Mouse (Mus musculus) neutrophil, adult 5-6 weeks (primary cell): Measurements from ENCODE around the gene BC004004. TPM values are rescaled to one million over a fixed set of nuclear protein-coding genes. Genes with fewer than 3 reads are reported as not detected.

ENCODE experiments used
- ATAC-seq: fragments of 151-379, 151-347 bp; 2 replicates; pipeline ENCODE4 v1.8.0; 2017; ENCODE audit warnings: mild to moderate bottlenecking, moderate TSS enrichment; ENCODE audit not compliant: insufficient number of reproducible peaks, poor library complexity, low FRiP score, severe bottlenecking; ENCODE audit errors: extremely low read depth
- total RNA-seq: library from RNA; stranded (forward); fragments of 200-1000 nt; gene quantifications from 2 replicates; pipeline ENCODE4 v1.2.3, GENCODE M21; 2017

BC004004 gene
- total RNA-seq, 1 experiment from 2014 or later, result 65.4 TPM

DNA sequence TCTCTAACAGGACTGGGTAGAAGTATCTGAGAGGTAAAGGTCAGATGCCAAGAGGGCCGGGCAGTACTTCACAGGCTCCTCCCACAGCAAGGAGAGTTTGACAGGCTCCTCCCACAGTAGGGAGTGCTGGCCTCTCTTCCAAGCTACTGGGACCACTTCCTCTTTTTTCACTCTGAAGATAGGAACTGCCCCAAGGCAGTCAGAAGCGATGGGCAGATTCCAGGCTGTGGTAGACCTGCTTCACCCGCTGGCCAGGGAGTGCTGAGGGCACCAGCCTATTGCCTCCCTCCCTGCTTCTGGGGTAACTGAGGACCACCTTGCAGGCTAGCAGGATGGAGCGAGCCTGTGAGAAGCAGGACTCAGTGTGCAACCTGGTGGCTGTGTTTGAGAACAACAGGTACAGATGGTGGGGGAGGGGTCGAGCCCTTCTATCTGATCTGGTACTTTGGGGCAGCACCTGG lies 92.2 kb downstream of the BC004004 start, which contains the start of gene Fgd2:
Fgd2 (plus strand) TSS at position 154 of the 461 bp plus-strand sequence.
- ATAC-seq, result peak; percentile 59

DNA sequence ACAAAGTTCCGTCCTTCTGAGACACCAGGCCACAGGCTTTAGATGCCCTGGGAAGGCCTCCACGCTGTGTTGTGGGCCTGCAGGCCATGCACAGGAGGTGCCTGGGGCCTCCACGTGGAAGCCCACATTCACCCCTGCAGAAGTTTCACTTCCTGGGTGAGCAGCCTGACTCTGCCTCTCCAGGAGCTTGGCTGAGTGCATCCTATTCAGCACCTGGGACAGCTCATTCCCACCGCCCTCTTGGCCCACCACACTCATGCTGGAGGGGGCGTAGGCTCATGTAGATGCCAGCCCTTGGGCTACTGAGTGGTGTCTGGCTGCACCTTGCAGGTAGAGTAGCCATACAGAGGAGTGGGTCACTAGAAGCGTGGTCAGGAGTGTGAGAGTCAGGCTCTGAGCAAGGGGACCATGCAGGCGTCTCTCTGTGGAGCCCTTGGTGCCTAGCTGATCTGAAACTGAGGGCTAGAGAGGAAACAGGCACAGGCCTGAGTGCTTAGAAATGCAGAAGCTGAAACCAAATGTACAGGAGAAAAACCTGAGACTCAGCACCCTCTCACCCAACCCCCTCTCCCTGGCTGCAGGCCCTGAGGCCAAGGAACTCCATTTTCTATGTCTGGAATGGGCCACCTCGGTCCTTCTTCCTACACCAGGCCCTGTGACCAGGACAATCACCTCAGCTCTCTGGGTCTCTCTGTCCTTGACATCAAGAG lies 93.5 kb downstream of the BC004004 start:
- peak; percentile 43 for ATAC-seq

DNA sequence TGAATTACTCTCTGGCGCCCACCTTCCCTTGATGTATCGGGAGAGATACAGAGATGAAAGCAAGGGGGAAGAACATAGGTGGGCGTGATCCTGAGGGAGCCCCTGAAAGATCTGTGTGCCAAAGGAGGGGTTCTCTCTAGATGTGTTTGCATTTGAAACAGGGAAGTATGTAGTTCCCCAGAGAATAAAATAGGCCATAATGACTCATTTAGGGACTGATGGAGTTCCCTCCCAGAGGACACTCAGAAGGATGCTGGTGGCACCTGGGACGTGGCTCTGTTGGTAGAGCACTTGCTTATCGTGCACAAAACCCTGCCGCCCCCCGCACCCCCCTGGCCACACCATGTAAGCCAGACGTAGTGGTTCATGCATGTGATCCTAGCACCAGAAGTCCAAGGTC lies 94.5 kb downstream of the BC004004 start:
- 0 out of 2 replicates have a peak, but pooled peaks have one; percentile 18 for ATAC-seq

Other genes with a start within 250 kb of the BC004004 start
- gene Srsf3, start 236.2 kb upstream of the BC004004 start, total RNA-seq, result 576 and 624 TPM in 2 replicates
- gene Cdkn1a, start 177.8 kb upstream of the BC004004 start, total RNA-seq, result 1.3 and 2.1 TPM in 2 replicates
- gene Rab44, start 154.6 kb upstream of the BC004004 start, total RNA-seq, result 92.5 and 114 TPM in 2 replicates
- gene Cpne5, start 30.6 kb upstream of the BC004004 start, total RNA-seq, result 1.4 and 1.8 TPM in 2 replicates
- 23.1 and 25.7 TPM in 2 replicates for gene Ppil1, start 4.6 kb upstream of the BC004004 start, total RNA-seq
- 151 and 159 TPM in 2 replicates for gene Pi16, start 48.9 kb downstream of the BC004004 start, total RNA-seq
- 65.8 and 67.3 TPM in 2 replicates for gene Mtch1, start 79.1 kb downstream of the BC004004 start, total RNA-seq
- 184 and 192 TPM in 2 replicates for gene Fgd2, start 92.1 kb downstream of the BC004004 start, total RNA-seq
- 632 and 640 TPM in 2 replicates for gene Pim1, start 222.0 kb downstream of the BC004004 start, total RNA-seq